Mouse (Mus musculus): ENCODE measurements around the gene Zfp639. TPM values are rescaled to one million over a fixed set of nuclear protein-coding genes. Genes with fewer than 3 reads are reported as not detected.

Zfp639 gene
- 24.8 and 27.2 TPM in 2 replicates for polyA plus RNA-seq (2014; fragmentation: Nextera tagmentation; extraction: Ambion mirVana)

- Histone ChIP-seq H3K27ac (replicated peaks in 1 of 2; ENCODE audit: control insufficient read depth in 1 of 2, insufficient read depth in 1 of 2, low read depth in 2 of 2, low read length in 2 of 2) (peak within 1 kb of the TSS; percentile 77 to 87), H3K4me1 (ENCODE audit: control insufficient read depth in 2 of 2, insufficient read depth in 2 of 2, low read length in 2 of 2) (peaks cover 5 to 20% of the 10 kb centered on the region in 2 experiments; a peak in 3 of 4 replicates), H3K4me2 (ENCODE audit: low read length) (peak within 1 kb of the TSS; percentile 78), H3K36me3 (ENCODE audit: control insufficient read depth, insufficient read depth, low read length) (peaks cover 7% of the 10 kb centered on the region), H3K9me3 (ENCODE audit: control insufficient read depth, low read length) (no peaks in the 10 kb centered on the region), H3K9ac (ENCODE audit: low read length) (peak within 1 kb of the TSS; percentile 96), H3K4me3 (ENCODE audit: control insufficient read depth in 1 of 2, insufficient read depth in 1 of 2, low read depth in 1 of 2, low read length in 2 of 2) (peak within 1 kb of the TSS; percentile 89 to 95), H3K27me3 (ENCODE audit: control insufficient read depth, insufficient read depth, low read length) (no peaks in the 10 kb centered on the region)
- no peak; the same call in 1 of the 2 replicates for ATAC-seq (ENCODE audit: insufficient number of reproducible peaks, insufficient read depth, low FRiP score, low read depth)
- WGBS: 3% methylated on average over 24 of the region's 24 CpGs
Measured at GRCm38 (mm10) chr3:32509496-32510374, at the start of gene Zfp639. Gene Zfp639, plus strand, starts transcription at chr3:32510259.

DNA sequence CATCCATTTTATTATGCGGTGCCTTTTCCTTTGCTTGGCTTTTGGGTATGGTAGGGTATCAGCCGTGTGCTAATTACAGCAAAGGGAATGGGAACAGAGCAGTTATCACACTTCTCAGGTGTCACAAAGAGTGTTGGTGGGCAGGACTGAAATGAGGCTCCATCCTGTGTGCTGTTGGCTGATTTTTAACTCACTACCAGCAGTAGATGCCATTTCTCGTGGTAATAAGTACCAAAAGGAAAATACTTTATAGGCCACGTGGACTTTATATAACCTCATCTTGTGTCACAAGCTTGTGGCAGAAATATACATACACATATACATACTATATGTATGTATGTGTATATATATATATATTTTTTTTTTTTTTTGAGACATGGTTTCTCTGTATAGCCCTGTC, 42.7 kb upstream of the Zfp639 start:
- peaks cover 29% of the 10 kb centered on the region for H3K36me3 ChIP-seq (ENCODE audit: control insufficient read depth, insufficient read depth, low read length)
- H3K4me3 ChIP-seq (ENCODE audit: control insufficient read depth in 1 of 2, insufficient read depth in 1 of 2, low read depth in 1 of 2, low read length in 2 of 2): no peak overlapping the region
- no peak for ATAC-seq (ENCODE audit: insufficient number of reproducible peaks, insufficient read depth, low FRiP score, low read depth)
- H3K9me3 ChIP-seq (ENCODE audit: control insufficient read depth, low read length): no peaks in the 10 kb centered on the region
- WGBS: 95% methylated on average over 4 of the region's 4 CpGs
- no peak overlapping the region for H3K9ac ChIP-seq (ENCODE audit: low read length)
- peaks cover 4 to 8% of the 10 kb centered on the region in 2 experiments; a peak in 3 of 4 replicates for H3K4me1 ChIP-seq (ENCODE audit: control insufficient read depth in 2 of 2, insufficient read depth in 2 of 2, low read length in 2 of 2)
- no peaks in the 10 kb centered on the region for H3K27me3 ChIP-seq (ENCODE audit: control insufficient read depth, insufficient read depth, low read length)
- no peak overlapping the region for H3K4me2 ChIP-seq (ENCODE audit: low read length)
- no peak overlapping the region for H3K27ac ChIP-seq (replicated peaks in 1 of 2; ENCODE audit: control insufficient read depth in 1 of 2, insufficient read depth in 1 of 2, low read depth in 2 of 2, low read length in 2 of 2)

DNA sequence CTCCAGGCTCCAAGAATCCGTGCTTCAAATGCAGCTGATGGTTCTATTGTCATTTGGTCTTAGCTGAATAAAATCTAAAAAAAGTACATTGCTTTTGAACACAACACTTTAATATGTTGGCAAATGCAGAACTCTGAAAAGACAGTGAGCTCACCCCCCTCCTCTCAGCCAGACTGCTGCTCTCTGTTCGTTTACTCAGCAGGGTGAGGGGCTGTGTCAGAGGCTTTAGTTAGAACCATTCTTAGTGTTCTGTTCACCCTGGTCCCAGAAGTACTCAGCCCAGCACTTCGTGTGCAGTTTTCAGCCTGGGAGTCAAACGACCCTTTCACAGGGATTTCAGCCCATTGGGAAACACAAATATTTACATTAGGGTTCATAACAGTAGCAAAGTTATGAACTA, 41.6 kb upstream of the Zfp639 start:
- Histone ChIP-seq H3K36me3 (ENCODE audit: control insufficient read depth, insufficient read depth, low read length) (peaks cover 18% of the 10 kb centered on the region), H3K27ac (replicated peaks in 1 of 2; ENCODE audit: control insufficient read depth in 1 of 2, insufficient read depth in 1 of 2, low read depth in 2 of 2, low read length in 2 of 2) (no peak overlapping the region), H3K4me2 (ENCODE audit: low read length) (no peak overlapping the region), H3K9ac (ENCODE audit: low read length) (no peak overlapping the region), H3K27me3 (ENCODE audit: control insufficient read depth, insufficient read depth, low read length) (no peaks in the 10 kb centered on the region), H3K4me3 (ENCODE audit: control insufficient read depth in 1 of 2, insufficient read depth in 1 of 2, low read depth in 1 of 2, low read length in 2 of 2) (no peak overlapping the region), H3K9me3 (ENCODE audit: control insufficient read depth, low read length) (no peaks in the 10 kb centered on the region), H3K4me1 (ENCODE audit: control insufficient read depth in 2 of 2, insufficient read depth in 2 of 2, low read length in 2 of 2) (peaks cover 8 to 13% of the 10 kb centered on the region in 2 experiments; a peak in 3 of 4 replicates)
- ATAC-seq (ENCODE audit: insufficient number of reproducible peaks, insufficient read depth, low FRiP score, low read depth): no peak
- 81% methylated on average over 4 of the region's 4 CpGs for WGBS

DNA sequence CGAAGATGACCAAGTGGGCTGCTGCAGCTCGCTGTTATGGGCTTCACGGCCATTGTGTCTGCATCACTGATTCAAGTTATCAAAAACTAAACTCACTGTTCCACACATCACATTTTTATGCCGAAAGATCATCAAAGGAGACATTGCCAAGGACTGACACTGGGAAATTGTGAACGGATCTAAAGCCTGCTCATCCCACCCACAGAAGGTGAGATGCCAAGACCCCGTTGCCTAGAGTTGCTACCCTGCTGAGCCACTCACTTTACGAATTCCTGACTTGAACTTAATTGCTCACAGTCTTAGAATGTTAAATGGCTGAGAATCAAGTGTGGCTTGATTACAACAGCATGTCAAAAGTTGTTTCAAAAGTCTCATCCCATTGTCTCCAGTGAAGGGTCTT, 39.6 kb upstream of the Zfp639 start:
- 81% methylated on average over 7 of the region's 7 CpGs for WGBS

GRCm38 (mm10) chr3:32471098-32471497, 39.0 kb upstream of the Zfp639 start:
- WGBS: 48% methylated on average over 6 of the region's 6 CpGs
- Histone ChIP-seq H3K4me1 (ENCODE audit: control insufficient read depth in 2 of 2, insufficient read depth in 2 of 2, low read length in 2 of 2) (peaks cover 8 to 13% of the 10 kb centered on the region in 2 experiments; a peak in 3 of 4 replicates), H3K4me3 (ENCODE audit: control insufficient read depth in 1 of 2, insufficient read depth in 1 of 2, low read depth in 1 of 2, low read length in 2 of 2) (no peak overlapping the region), H3K9me3 (ENCODE audit: control insufficient read depth, low read length) (no peaks in the 10 kb centered on the region), H3K27ac (replicated peaks in 1 of 2; ENCODE audit: control insufficient read depth in 1 of 2, insufficient read depth in 1 of 2, low read depth in 2 of 2, low read length in 2 of 2) (no peak overlapping the region), H3K27me3 (ENCODE audit: control insufficient read depth, insufficient read depth, low read length) (no peaks in the 10 kb centered on the region), H3K36me3 (ENCODE audit: control insufficient read depth, insufficient read depth, low read length) (peaks cover 1% of the 10 kb centered on the region; the same call in 1 of the 2 replicates), H3K9ac (ENCODE audit: low read length) (no peak overlapping the region), H3K4me2 (ENCODE audit: low read length) (no peak overlapping the region)
- no peak for ATAC-seq (ENCODE audit: insufficient number of reproducible peaks, insufficient read depth, low FRiP score, low read depth)

More for the DNA sequence above, 39.6 kb upstream of the Zfp639 start:
- H3K9me3 ChIP-seq (ENCODE audit: control insufficient read depth, low read length): no peaks in the 10 kb centered on the region
- H3K27me3 ChIP-seq (ENCODE audit: control insufficient read depth, insufficient read depth, low read length): no peaks in the 10 kb centered on the region
- H3K9ac ChIP-seq (ENCODE audit: low read length): no peak overlapping the region
- H3K27ac ChIP-seq (replicated peaks in 1 of 2; ENCODE audit: control insufficient read depth in 1 of 2, insufficient read depth in 1 of 2, low read depth in 2 of 2, low read length in 2 of 2): no peak overlapping the region
- H3K4me2 ChIP-seq (ENCODE audit: low read length): no peak overlapping the region
- no peak for ATAC-seq (ENCODE audit: insufficient number of reproducible peaks, insufficient read depth, low FRiP score, low read depth)
- H3K4me1 ChIP-seq (ENCODE audit: control insufficient read depth in 2 of 2, insufficient read depth in 2 of 2, low read length in 2 of 2): peaks cover 8 to 13% of the 10 kb centered on the region in 2 experiments; a peak in 3 of 4 replicates
- peaks cover 3% of the 10 kb centered on the region; the same call in 1 of the 2 replicates for H3K36me3 ChIP-seq (ENCODE audit: control insufficient read depth, insufficient read depth, low read length)
- no peak overlapping the region for H3K4me3 ChIP-seq (ENCODE audit: control insufficient read depth in 1 of 2, insufficient read depth in 1 of 2, low read depth in 1 of 2, low read length in 2 of 2)

- peak; percentile 64 for ATAC-seq (ENCODE audit: insufficient number of reproducible peaks, insufficient read depth, low FRiP score, low read depth)
- Histone ChIP-seq H3K4me1 (ENCODE audit: control insufficient read depth in 2 of 2, insufficient read depth in 2 of 2, low read length in 2 of 2) (peaks cover 8 to 13% of the 10 kb centered on the region in 2 experiments; a peak in 3 of 4 replicates), H3K4me2 (ENCODE audit: low read length) (peak overlapping the region; percentile 20), H3K9me3 (ENCODE audit: control insufficient read depth, low read length) (no peaks in the 10 kb centered on the region), H3K27me3 (ENCODE audit: control insufficient read depth, insufficient read depth, low read length) (no peaks in the 10 kb centered on the region), H3K27ac (replicated peaks in 1 of 2; ENCODE audit: control insufficient read depth in 1 of 2, insufficient read depth in 1 of 2, low read depth in 2 of 2, low read length in 2 of 2) (no peak overlapping the region), H3K36me3 (ENCODE audit: control insufficient read depth, insufficient read depth, low read length) (no peaks in the 10 kb centered on the region), H3K4me3 (ENCODE audit: control insufficient read depth in 1 of 2, insufficient read depth in 1 of 2, low read depth in 1 of 2, low read length in 2 of 2) (no peak overlapping the region), H3K9ac (ENCODE audit: low read length) (no peak overlapping the region)
- 40% methylated on average over 14 of the region's 14 CpGs for WGBS
Measured at GRCm38 (mm10) chr3:32472191-32472900, 37.7 kb upstream of the Zfp639 start.

- Histone ChIP-seq H3K27me3 (ENCODE audit: control insufficient read depth, insufficient read depth, low read length) (no peaks in the 10 kb centered on the region), H3K4me2 (ENCODE audit: low read length) (no peak overlapping the region), H3K9ac (ENCODE audit: low read length) (no peak overlapping the region), H3K36me3 (ENCODE audit: control insufficient read depth, insufficient read depth, low read length) (no peaks in the 10 kb centered on the region), H3K4me1 (ENCODE audit: control insufficient read depth in 2 of 2, insufficient read depth in 2 of 2, low read length in 2 of 2) (peaks cover 8 to 13% of the 10 kb centered on the region in 2 experiments; a peak in 3 of 4 replicates), H3K4me3 (ENCODE audit: control insufficient read depth in 1 of 2, insufficient read depth in 1 of 2, low read depth in 1 of 2, low read length in 2 of 2) (no peak overlapping the region), H3K27ac (replicated peaks in 1 of 2; ENCODE audit: control insufficient read depth in 1 of 2, insufficient read depth in 1 of 2, low read depth in 2 of 2, low read length in 2 of 2) (no peak overlapping the region), H3K9me3 (ENCODE audit: control insufficient read depth, low read length) (no peaks in the 10 kb centered on the region)
- WGBS: 85% methylated on average over 10 of the region's 10 CpGs
- ATAC-seq (ENCODE audit: insufficient number of reproducible peaks, insufficient read depth, low FRiP score, low read depth): no peak
Measured at GRCm38 (mm10) chr3:32473184-32473583, 36.9 kb upstream of the Zfp639 start.
